Mouse (Mus musculus): Measurements from ENCODE around the gene Zfp709. TPM values are rescaled to one million over a fixed set of nuclear protein-coding genes. Genes with fewer than 3 reads are reported as not detected.
"Not testable (repeated sequence)": the region's sequence is repeated elsewhere in the genome, so short reads cannot be mapped to it uniquely, and the experiment has no call there.

The Zfp709 gene
- total and polyA plus RNA-seq, 3 experiments: 0.91 to 16.9 (median 15.7) TPM

DNA sequence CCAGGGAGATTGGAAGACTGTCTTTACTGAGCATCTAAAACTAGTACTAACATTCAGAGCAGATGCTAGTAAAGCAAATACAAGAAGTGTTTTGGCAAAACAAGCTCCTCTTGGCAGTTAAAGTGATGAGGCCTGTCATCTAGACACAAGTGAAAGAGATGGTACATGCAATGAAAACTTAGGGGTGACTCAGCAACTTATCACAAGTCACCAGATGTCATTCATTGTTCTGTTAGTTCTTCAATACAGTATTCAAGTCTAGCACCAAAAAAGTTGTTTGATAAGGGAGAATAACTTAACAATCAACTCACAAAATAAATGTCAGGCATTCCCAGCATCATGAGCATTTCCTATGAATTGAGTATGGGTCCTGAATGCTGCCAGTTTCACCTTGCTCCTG lies 46.0 kb downstream of the Zfp709 start:
- TF ChIP-seq TAL1 (conservative IDR thresholded peaks at IDR 0.05; ENCODE audit: low read depth, low read length) (no peak), GATA2 (IDR thresholded peaks at IDR 0.05; ENCODE audit: borderline replicate concordance, low read depth, low read length) (no peak), POLR2AphosphoS5 (IDR thresholded peaks at IDR 0.05; ENCODE audit: insufficient replicate concordance, low read depth, low read length) (no peak), GATA1 (IDR thresholded peaks at IDR 0.05; ENCODE audit: borderline replicate concordance, low read length) (no peak), CTCF (IDR thresholded peaks at IDR 0.05; ENCODE audit: low read depth, low read length) (no peak)
- Histone ChIP-seq H3K4me1 (ENCODE audit: insufficient read depth, low read depth, low read length) (peaks cover 30% of the 10 kb centered on the region), H3K36me3 (replicated peaks) (peaks cover 59% of the 10 kb centered on the region), H3K9me3 (replicated peaks) (peaks cover 2% of the 10 kb centered on the region; the same call in 1 of the 2 replicates), H3K27me3 (ENCODE audit: insufficient read depth, low read length) (no peaks in the 10 kb centered on the region), H3K4me3 (ENCODE audit: low read depth, low read length) (no peak overlapping the region)
- peak; percentile 49; the same call in 1 of the 2 replicates for ATAC-seq (ENCODE audit: extremely low read depth, insufficient number of reproducible peaks, low FRiP score, poor library complexity, severe bottlenecking)
- DNase-seq (ENCODE audit: low spot score): no peak

DNA sequence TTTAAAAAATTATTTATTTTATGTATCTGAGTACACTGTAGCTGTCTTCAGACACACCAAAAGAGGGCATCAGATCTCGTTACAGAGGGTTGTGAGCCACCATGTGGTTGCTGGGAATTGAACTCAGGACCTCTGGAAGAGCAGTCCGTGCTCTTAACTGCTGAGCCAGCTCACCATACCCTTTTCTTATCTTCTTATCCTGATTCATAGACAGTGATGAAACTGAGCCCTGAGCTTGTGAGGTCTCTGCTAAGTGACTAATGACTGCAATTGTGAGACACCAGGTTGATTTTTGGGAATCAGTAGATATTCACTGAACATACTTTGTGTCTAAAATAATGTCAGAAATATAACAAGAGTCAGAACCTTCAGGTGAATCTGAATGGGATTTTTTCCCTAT lies 56.2 kb downstream of the Zfp709 start:
- H3K4me3 ChIP-seq (ENCODE audit: low read depth, low read length); ATAC-seq (ENCODE audit: extremely low read depth, insufficient number of reproducible peaks, low FRiP score, poor library complexity, severe bottlenecking); H3K36me3 ChIP-seq (replicated peaks); H3K27me3 ChIP-seq (ENCODE audit: insufficient read depth, low read length); DNase-seq (ENCODE audit: low spot score); H3K9me3 ChIP-seq (replicated peaks); H3K4me1 ChIP-seq (ENCODE audit: insufficient read depth, low read depth, low read length): not testable (repeated sequence)

- TF ChIP-seq TAL1 (conservative IDR thresholded peaks at IDR 0.05; ENCODE audit: low read depth, low read length) (no peak), GATA2 (IDR thresholded peaks at IDR 0.05; ENCODE audit: borderline replicate concordance, low read depth, low read length) (no peak), POLR2AphosphoS5 (IDR thresholded peaks at IDR 0.05; ENCODE audit: insufficient replicate concordance, low read depth, low read length) (no peak), GATA1 (IDR thresholded peaks at IDR 0.05; ENCODE audit: borderline replicate concordance, low read length) (no peak)
- Histone ChIP-seq H3K36me3 (replicated peaks) (no peaks in the 10 kb centered on the region), H3K27me3 (ENCODE audit: insufficient read depth, low read length) (peaks cover 10% of the 10 kb centered on the region; the same call in 1 of the 2 replicates), H3K4me1 (ENCODE audit: insufficient read depth, low read depth, low read length) (peaks cover 8% of the 10 kb centered on the region), H3K9me3 (replicated peaks) (peaks cover 2% of the 10 kb centered on the region; the same call in 1 of the 2 replicates), H3K4me3 (ENCODE audit: low read depth, low read length) (no peak overlapping the region)
- ATAC-seq (ENCODE audit: extremely low read depth, insufficient number of reproducible peaks, low FRiP score, poor library complexity, severe bottlenecking) (peak; percentile 45), DNase-seq (ENCODE audit: low spot score) (no peak)
Measured at GRCm38 (mm10) chr8:71940293-71941208, 58.7 kb downstream of the Zfp709 start.

- peaks cover 8% of the 10 kb centered on the region for H3K4me1 ChIP-seq (ENCODE audit: insufficient read depth, low read depth, low read length)
- H3K36me3 ChIP-seq (replicated peaks): no peaks in the 10 kb centered on the region
- H3K9me3 ChIP-seq (replicated peaks): no peaks in the 10 kb centered on the region
- peaks cover 10% of the 10 kb centered on the region; the same call in 1 of the 2 replicates for H3K27me3 ChIP-seq (ENCODE audit: insufficient read depth, low read length)
- no peak overlapping the region for H3K4me3 ChIP-seq (ENCODE audit: low read depth, low read length)
- DNase-seq (ENCODE audit: low spot score) (no peak), ATAC-seq (ENCODE audit: extremely low read depth, insufficient number of reproducible peaks, low FRiP score, poor library complexity, severe bottlenecking) (no peak)
- TF ChIP-seq GATA1 (IDR thresholded peaks at IDR 0.05; ENCODE audit: borderline replicate concordance, low read length) (no peak), CTCF (IDR thresholded peaks at IDR 0.05; ENCODE audit: low read depth, low read length) (no peak), GATA2 (IDR thresholded peaks at IDR 0.05; ENCODE audit: borderline replicate concordance, low read depth, low read length) (no peak), POLR2AphosphoS5 (IDR thresholded peaks at IDR 0.05; ENCODE audit: insufficient replicate concordance, low read depth, low read length) (no peak), TAL1 (conservative IDR thresholded peaks at IDR 0.05; ENCODE audit: low read depth, low read length) (no peak)
Measured at GRCm38 (mm10) chr8:71941776-71942175, 60.0 kb downstream of the Zfp709 start.

Other genes with a start within 250 kb of the Zfp709 start
- gene Unc13a, start 210.3 kb upstream of the Zfp709 start, total RNA-seq (2014; fragmentation: Nextera tagmentation): 6.5 and 7.3 TPM in 2 replicates
- 4.1 and 5.2 TPM in 2 replicates for gene Unc13a, start 210.3 kb upstream of the Zfp709 start, total RNA-seq (2017)
- gene Unc13a, start 210.3 kb upstream of the Zfp709 start, polyA plus RNA-seq (2012): 3.7 and 4.6 TPM in 2 replicates
- gene Jak3, start 205.7 kb upstream of the Zfp709 start, total RNA-seq (2014; fragmentation: Nextera tagmentation): 29.8 and 32.0 TPM in 2 replicates
- gene Jak3, start 205.7 kb upstream of the Zfp709 start, total RNA-seq (2017): 15.7 and 15.9 TPM in 2 replicates
- 68.8 and 73.6 TPM in 2 replicates for gene Jak3, start 205.7 kb upstream of the Zfp709 start, polyA plus RNA-seq (2012)
- 3.4 and 9.1 TPM in 2 replicates for gene Insl3, start 192.8 kb upstream of the Zfp709 start, total RNA-seq (2014; fragmentation: Nextera tagmentation)
- gene Insl3, start 192.8 kb upstream of the Zfp709 start, total RNA-seq (2017): 2.7 and 4.6 TPM in 2 replicates
- gene Insl3, start 192.8 kb upstream of the Zfp709 start, polyA plus RNA-seq (2012): 28.6 and 35.3 TPM in 2 replicates
- not detected in 2 replicates for gene B3gnt3, start 180.2 kb upstream of the Zfp709 start, total RNA-seq (2014; fragmentation: Nextera tagmentation)
- gene B3gnt3, start 180.2 kb upstream of the Zfp709 start, total RNA-seq (2017): 0.05 and 0.06 TPM in 2 replicates
- gene B3gnt3, start 180.2 kb upstream of the Zfp709 start, polyA plus RNA-seq (2012): not detected in 2 replicates
- 2.2 and 27.3 TPM in 2 replicates for gene Fcho1, start 156.3 kb upstream of the Zfp709 start, total RNA-seq (2014; fragmentation: Nextera tagmentation)
- 7.6 and 7.7 TPM in 2 replicates for gene Fcho1, start 156.3 kb upstream of the Zfp709 start, total RNA-seq (2017)
- gene Fcho1, start 156.3 kb upstream of the Zfp709 start, polyA plus RNA-seq (2012): 14.0 and 16.2 TPM in 2 replicates
- gene Zfp882, start 26.6 kb downstream of the Zfp709 start, total RNA-seq (2014; fragmentation: Nextera tagmentation): 7.0 and 9.2 TPM in 2 replicates
- 5.4 and 6.8 TPM in 2 replicates for gene Zfp882, start 26.6 kb downstream of the Zfp709 start, total RNA-seq (2017)
- 0.47 and 0.62 TPM in 2 replicates for gene Zfp882, start 26.6 kb downstream of the Zfp709 start, polyA plus RNA-seq (2012)
- 39.4 and 45.1 TPM in 2 replicates for gene Zfp617, start 26.6 kb downstream of the Zfp709 start, total RNA-seq (2014; fragmentation: Nextera tagmentation)
- 28.1 and 31.7 TPM in 2 replicates for gene Zfp617, start 26.6 kb downstream of the Zfp709 start, total RNA-seq (2017)
- gene Zfp617, start 26.6 kb downstream of the Zfp709 start, polyA plus RNA-seq (2012): 1.8 and 3.0 TPM in 2 replicates
- 59.4 and 73.2 TPM in 2 replicates for gene Zfp961, start 69.0 kb downstream of the Zfp709 start, total RNA-seq (2014; fragmentation: Nextera tagmentation)
- gene Zfp961, start 69.0 kb downstream of the Zfp709 start, total RNA-seq (2017): 25.1 and 34.5 TPM in 2 replicates
- 2.2 and 5.4 TPM in 2 replicates for gene Zfp961, start 69.0 kb downstream of the Zfp709 start, polyA plus RNA-seq (2012)
- not detected in 2 replicates for gene Cyp4f18, start 127.6 kb downstream of the Zfp709 start, total RNA-seq (2014; fragmentation: Nextera tagmentation)
- gene Cyp4f18, start 127.6 kb downstream of the Zfp709 start, total RNA-seq (2017): 0.12 TPM in 1 of 2 replicates, not detected in the other
- 0.10 and 0.12 TPM in 2 replicates for gene Cyp4f18, start 127.6 kb downstream of the Zfp709 start, polyA plus RNA-seq (2012)
- gene Olfr372, start 159.2 kb downstream of the Zfp709 start, total RNA-seq (2014; fragmentation: Nextera tagmentation): 0.29 TPM in 1 of 2 replicates, not detected in the other
- gene Olfr372, start 159.2 kb downstream of the Zfp709 start, total RNA-seq (2017): 0.12 and 0.27 TPM in 2 replicates
- not detected in 2 replicates for gene Olfr372, start 159.2 kb downstream of the Zfp709 start, polyA plus RNA-seq (2012)
- gene Olfr373, start 201.2 kb downstream of the Zfp709 start, total RNA-seq (2014; fragmentation: Nextera tagmentation): not detected in 2 replicates
- 0.05 and 0.06 TPM in 2 replicates for gene Olfr373, start 201.2 kb downstream of the Zfp709 start, total RNA-seq (2017)
- not detected in 2 replicates for gene Olfr373, start 201.2 kb downstream of the Zfp709 start, polyA plus RNA-seq (2012)
- not detected in 2 replicates for gene Olfr374, start 225.0 kb downstream of the Zfp709 start, total RNA-seq (2014; fragmentation: Nextera tagmentation)
- 0.12 and 0.22 TPM in 2 replicates for gene Olfr374, start 225.0 kb downstream of the Zfp709 start, total RNA-seq (2017)
- not detected in 2 replicates for gene Olfr374, start 225.0 kb downstream of the Zfp709 start, polyA plus RNA-seq (2012)

Measured in G1E (cell line).